Mouse (Mus musculus) forebrain, embryonic 13.5 days (tissue): ENCODE measurements around the gene Ldhc. TPM values are rescaled to one million over a fixed set of nuclear protein-coding genes. Genes with fewer than 3 reads are reported as not detected.
"Not testable (repeated sequence)": the region's sequence is repeated elsewhere in the genome, so short reads cannot be mapped to it uniquely, and the experiment has no call there.

Source experiments
- ATAC-seq: fragments of 200-750 bp; cut with Nextera tagmentation; 2 replicates; pipeline ENCODE4 v1.8.0; 2017
- H3K27ac ChIP-seq: fragments of 300-500 bp; sonication (generic); 2 replicates; pipeline ENCODE4 v1.5.1; 2015; ENCODE audit warnings: inconsistent platforms, mild to moderate bottlenecking, moderate library complexity
- H3K27me3 ChIP-seq: fragments of 300-500 bp; sonication (generic); 2 replicates; pipeline ENCODE4 v1.6.1; 2015; ENCODE audit warnings: mild to moderate bottlenecking, inconsistent platforms
- H3K36me3 ChIP-seq: fragments of 300-500 bp; sonication (generic); 2 replicates; pipeline ENCODE4 v1.6.1; 2015; ENCODE audit warnings: mild to moderate bottlenecking, inconsistent platforms; ENCODE audit not compliant: poor library complexity, severe bottlenecking
- H3K4me1 ChIP-seq: fragments of 300-500 bp; sonication (generic); 2 replicates; pipeline ENCODE4 v1.6.1; 2015; ENCODE audit warnings: inconsistent platforms
- H3K4me2 ChIP-seq: fragments of 300-500 bp; sonication (generic); 2 replicates; pipeline ENCODE4 v1.6.1; 2015; ENCODE audit warnings: inconsistent platforms, mild to moderate bottlenecking, moderate library complexity
- H3K4me3 ChIP-seq: fragments of 300-500 bp; sonication (generic); 2 replicates; pipeline ENCODE4 v1.5.1; 2015; ENCODE audit warnings: mild to moderate bottlenecking, inconsistent platforms
- H3K9ac ChIP-seq: fragments of 300-500 bp; sonication (generic); 2 replicates; pipeline ENCODE4 v1.6.1; 2015; ENCODE audit warnings: mild to moderate bottlenecking, inconsistent platforms
- H3K9me3 ChIP-seq: fragments of 300-500 bp; sonication (generic); replicated peaks from 2 replicates; pipeline ENCODE4 v1.6.1; 2016; ENCODE audit warnings: inconsistent platforms
- WGBS: fragments of 180-500 bp; shearing (Covaris S2); methylation state at CpG from one replicate; pipeline ENCODE4 v1.1.7; 2015; 5-methylcytosine and 5-hydroxymethylcytosine counted together
- polyA plus RNA-seq: library from polyadenylated mRNA; unstranded; fragments of >200 nt; fragmentation: Nextera tagmentation; extraction: Ambion mirVana; gene quantifications from 2 replicates; pipeline ENCODE4 v1.2.1, GENCODE M21; 2015

Ldhc gene
- polyA plus RNA-seq, 1 experiment from 2014 or later, result not detected

- H3K9ac ChIP-seq, result no peak overlapping the region
These were observed 15.8 kb downstream of the Ldhc start for GRCm38 (mm10) chr7:46876841-46877240.

DNA sequence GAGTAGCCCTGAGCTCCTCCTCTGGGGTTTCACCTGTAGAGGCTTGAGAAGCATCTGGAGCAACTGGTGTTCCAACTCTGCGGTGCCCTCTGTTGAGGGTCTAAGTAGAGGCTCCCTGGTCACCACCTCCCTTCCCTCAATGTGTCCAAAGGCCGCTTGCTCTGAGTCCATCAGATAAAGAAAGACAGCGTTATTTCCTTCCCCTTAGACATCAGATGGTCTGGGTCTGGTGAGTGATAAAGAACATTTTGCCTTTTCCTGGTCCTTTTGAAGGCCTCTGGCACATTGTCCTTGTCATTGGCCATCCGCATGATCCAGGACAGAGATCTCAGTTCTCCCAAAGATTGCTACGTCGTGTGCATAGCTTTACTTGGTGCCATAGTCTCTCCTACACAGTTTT, 16.3 kb downstream of the Ldhc start:
- no peaks in the 10 kb centered on the region for H3K9me3 ChIP-seq
- no peak overlapping the region for H3K4me3 ChIP-seq
- no peaks in the 10 kb centered on the region for H3K27me3 ChIP-seq
- 89% methylated on average over 6 of the region's 6 CpGs for WGBS
- no peak overlapping the region for H3K27ac ChIP-seq
- H3K4me1 ChIP-seq, result no peaks in the 10 kb centered on the region
- H3K4me2 ChIP-seq, result no peak overlapping the region
- ATAC-seq, result no peak
- no peak overlapping the region for H3K9ac ChIP-seq
- H3K36me3 ChIP-seq, result no peaks in the 10 kb centered on the region

More at GRCm38 (mm10) chr7:46876841-46877240, 15.8 kb downstream of the Ldhc start:
- no peak overlapping the region for H3K27ac ChIP-seq
- H3K27me3 ChIP-seq, result no peaks in the 10 kb centered on the region
- no peaks in the 10 kb centered on the region for H3K4me1 ChIP-seq
- no peaks in the 10 kb centered on the region for H3K9me3 ChIP-seq
- H3K36me3 ChIP-seq, result no peaks in the 10 kb centered on the region
- ATAC-seq, result no peak
- H3K4me3 ChIP-seq, result no peak overlapping the region
- 72% methylated on average over 4 of the region's 4 CpGs for WGBS
- no peak overlapping the region for H3K4me2 ChIP-seq

DNA sequence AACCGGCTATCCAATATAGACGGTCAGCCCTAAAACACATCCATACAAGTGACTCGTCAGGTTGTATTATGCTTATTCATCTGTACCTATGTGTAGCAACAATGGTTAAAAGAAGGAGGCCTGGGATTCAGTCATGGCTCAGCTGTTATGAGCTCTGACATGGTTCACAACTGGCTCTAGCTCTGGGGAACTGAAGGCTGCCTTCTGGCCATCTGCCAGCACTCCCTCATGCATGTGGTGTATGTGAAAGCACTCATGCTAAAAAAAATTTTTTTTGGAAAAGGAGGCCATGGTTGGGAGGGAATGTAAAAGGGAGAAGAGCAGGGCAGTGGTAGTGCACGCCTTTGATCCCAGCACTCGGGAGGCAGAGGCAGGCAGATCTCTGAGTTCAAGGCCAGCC, 18.8 kb downstream of the Ldhc start:
- ATAC-seq, result no peak
- Histone ChIP-seq H3K27ac (no peak overlapping the region), H3K4me3 (no peak overlapping the region), H3K9me3 (no peaks in the 10 kb centered on the region), H3K9ac (no peak overlapping the region), H3K27me3 (no peaks in the 10 kb centered on the region), H3K4me1 (no peaks in the 10 kb centered on the region), H3K4me2 (no peak overlapping the region), H3K36me3 (peaks cover 15% of the 10 kb centered on the region)
- WGBS, result 98% methylated on average over 5 of the region's 5 CpGs

GRCm38 (mm10) chr7:46880992-46881391, 20.0 kb downstream of the Ldhc start:
- ATAC-seq, result no peak
- 83% methylated on average over 2 of the region's 2 CpGs for WGBS
- no peaks in the 10 kb centered on the region for H3K9me3 ChIP-seq
- no peak overlapping the region for H3K27ac ChIP-seq
- H3K4me3 ChIP-seq, result no peak overlapping the region
- no peaks in the 10 kb centered on the region for H3K4me1 ChIP-seq
- H3K4me2 ChIP-seq, result no peak overlapping the region
- no peak overlapping the region for H3K9ac ChIP-seq
- peaks cover 26% of the 10 kb centered on the region for H3K36me3 ChIP-seq
- no peaks in the 10 kb centered on the region for H3K27me3 ChIP-seq

DNA sequence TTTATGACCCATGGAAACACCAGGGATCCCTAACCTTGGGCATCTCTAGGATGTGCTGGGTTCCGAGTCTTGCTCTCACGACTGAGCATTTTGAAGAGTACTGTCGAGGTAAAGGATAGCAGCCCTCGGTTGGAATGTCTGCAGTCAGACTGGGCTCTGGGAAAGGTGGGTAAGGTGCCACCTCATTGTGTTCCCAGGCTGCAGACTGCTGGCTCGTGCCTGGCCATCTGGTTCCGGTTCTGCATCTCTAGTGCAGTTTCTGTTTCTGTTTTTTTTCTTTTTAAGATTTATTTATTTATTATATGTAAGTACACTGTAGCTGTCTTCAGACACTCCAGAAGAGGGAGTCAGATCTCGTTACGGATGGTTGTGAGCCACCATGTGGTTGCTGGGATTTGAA, 20.9 kb downstream of the Ldhc start:
- not testable (repeated sequence) for H3K4me1 ChIP-seq, H3K9ac ChIP-seq, H3K27me3 ChIP-seq, ATAC-seq, H3K9me3 ChIP-seq, H3K4me3 ChIP-seq, H3K27ac ChIP-seq, H3K4me2 ChIP-seq
- WGBS, result 87% methylated on average over 8 of the region's 8 CpGs
- peaks cover 36% of the 10 kb centered on the region for H3K36me3 ChIP-seq

GRCm38 (mm10) chr7:46883304-46883703, 22.3 kb downstream of the Ldhc start:
- H3K4me1 ChIP-seq, result no peaks in the 10 kb centered on the region
- no peak overlapping the region for H3K27ac ChIP-seq
- no peaks in the 10 kb centered on the region for H3K27me3 ChIP-seq
- no peaks in the 10 kb centered on the region for H3K9me3 ChIP-seq
- H3K4me2 ChIP-seq, result no peak overlapping the region
- no peak for ATAC-seq
- no peak overlapping the region for H3K9ac ChIP-seq
- WGBS, result 85% methylated on average over 3 of the region's 3 CpGs
- H3K4me3 ChIP-seq, result no peak overlapping the region
- H3K36me3 ChIP-seq, result peaks cover 49% of the 10 kb centered on the region

DNA sequence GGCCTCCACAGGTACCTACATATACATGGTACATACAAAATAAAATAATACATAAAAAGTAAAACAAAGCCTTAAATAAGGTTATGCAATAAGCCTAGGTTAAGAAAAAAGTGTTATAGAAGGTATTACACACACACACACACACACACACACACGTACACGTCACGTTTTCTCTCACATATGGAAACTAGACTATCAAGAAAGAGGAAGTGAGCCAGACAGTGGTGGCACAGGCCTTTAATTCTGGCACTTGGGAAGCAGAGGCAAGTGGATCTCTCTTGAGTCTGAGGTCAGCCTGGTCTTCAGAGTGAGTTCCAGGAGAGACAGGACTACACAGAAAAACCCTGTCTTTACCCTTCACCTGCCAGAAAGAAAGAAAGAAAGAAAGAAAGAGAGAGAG, 34.5 kb downstream of the Ldhc start:
- Histone ChIP-seq H3K36me3 (peaks cover 92% of the 10 kb centered on the region), H3K4me1 (no peaks in the 10 kb centered on the region), H3K27ac (no peak overlapping the region), H3K9me3 (no peaks in the 10 kb centered on the region), H3K9ac (no peak overlapping the region), H3K4me3 (no peak overlapping the region), H3K27me3 (no peaks in the 10 kb centered on the region), H3K4me2 (no peak overlapping the region)
- 94% methylated on average over 3 of the region's 3 CpGs for WGBS
- ATAC-seq, result no peak

DNA sequence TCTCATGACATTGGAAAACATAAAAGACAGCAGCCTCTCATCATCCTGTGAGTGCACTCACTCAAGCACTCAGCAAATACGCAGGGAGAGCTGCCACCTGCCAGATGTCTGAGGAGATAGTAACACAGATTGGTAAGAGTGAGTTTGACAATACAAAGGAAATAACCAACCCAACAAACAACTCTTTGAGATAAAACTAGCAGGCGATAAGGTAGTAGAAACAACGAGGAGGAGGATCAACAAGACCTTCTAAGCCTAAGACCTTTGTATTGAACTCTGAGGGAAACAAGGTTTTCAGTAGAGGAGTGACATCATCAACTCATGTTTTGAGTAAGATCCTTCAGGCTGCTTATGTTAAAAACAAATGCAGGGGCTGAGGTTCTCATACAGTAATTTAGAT, 38.3 kb downstream of the Ldhc start:
- H3K27ac ChIP-seq, result no peak overlapping the region
- no peaks in the 10 kb centered on the region for H3K9me3 ChIP-seq
- no peak overlapping the region for H3K4me3 ChIP-seq
- H3K27me3 ChIP-seq, result no peaks in the 10 kb centered on the region
- H3K4me1 ChIP-seq, result no peaks in the 10 kb centered on the region
- H3K9ac ChIP-seq, result no peak overlapping the region
- WGBS, result 91% methylated on average over 3 of the region's 3 CpGs
- H3K36me3 ChIP-seq, result peaks cover 90% of the 10 kb centered on the region
- no peak for ATAC-seq
- H3K4me2 ChIP-seq, result no peak overlapping the region

- H3K4me3 ChIP-seq, result no peak overlapping the region
- H3K4me1 ChIP-seq, result peaks cover 4% of the 10 kb centered on the region; the same call in 1 of the 2 replicates
- no peaks in the 10 kb centered on the region for H3K27me3 ChIP-seq
- H3K27ac ChIP-seq, result no peak overlapping the region
- ATAC-seq, result no peak
- H3K4me2 ChIP-seq, result no peak overlapping the region
- no peak overlapping the region for H3K9ac ChIP-seq
- peaks cover 75% of the 10 kb centered on the region for H3K36me3 ChIP-seq
- WGBS, result 93% methylated on average over 3 of the region's 3 CpGs
- no peaks in the 10 kb centered on the region for H3K9me3 ChIP-seq
These were observed 50.2 kb downstream of the Ldhc start for GRCm38 (mm10) chr7:46911250-46911649.

- no peak overlapping the region for H3K4me3 ChIP-seq
- no peak for ATAC-seq
- no peaks in the 10 kb centered on the region for H3K27me3 ChIP-seq
- H3K4me1 ChIP-seq, result peaks cover 36% of the 10 kb centered on the region
- H3K9ac ChIP-seq, result no peak overlapping the region
- H3K27ac ChIP-seq, result no peak overlapping the region
- H3K9me3 ChIP-seq, result no peaks in the 10 kb centered on the region
- no peak overlapping the region for H3K4me2 ChIP-seq
- peaks cover 33% of the 10 kb centered on the region for H3K36me3 ChIP-seq
- WGBS, result 93% methylated on average over 3 of the region's 3 CpGs
These were observed 55.4 kb downstream of the Ldhc start for GRCm38 (mm10) chr7:46916376-46916775.

GRCm38 (mm10) chr7:46918678-46919371, 57.8 kb downstream of the Ldhc start:
- Histone ChIP-seq H3K4me1 (peaks cover 36% of the 10 kb centered on the region), H3K4me2 (peak overlapping the region; percentile 75), H3K9ac (peak overlapping the region; percentile 98), H3K27ac (0 out of 2 replicates have a peak overlapping the region, but pooled peaks have one; percentile 96), H3K27me3 (no peaks in the 10 kb centered on the region), H3K9me3 (no peaks in the 10 kb centered on the region), H3K36me3 (peaks cover 19% of the 10 kb centered on the region), H3K4me3 (peak overlapping the region; percentile 92)
- ATAC-seq, result no peak
- WGBS, result 18% methylated on average over 13 of the region's 13 CpGs

DNA sequence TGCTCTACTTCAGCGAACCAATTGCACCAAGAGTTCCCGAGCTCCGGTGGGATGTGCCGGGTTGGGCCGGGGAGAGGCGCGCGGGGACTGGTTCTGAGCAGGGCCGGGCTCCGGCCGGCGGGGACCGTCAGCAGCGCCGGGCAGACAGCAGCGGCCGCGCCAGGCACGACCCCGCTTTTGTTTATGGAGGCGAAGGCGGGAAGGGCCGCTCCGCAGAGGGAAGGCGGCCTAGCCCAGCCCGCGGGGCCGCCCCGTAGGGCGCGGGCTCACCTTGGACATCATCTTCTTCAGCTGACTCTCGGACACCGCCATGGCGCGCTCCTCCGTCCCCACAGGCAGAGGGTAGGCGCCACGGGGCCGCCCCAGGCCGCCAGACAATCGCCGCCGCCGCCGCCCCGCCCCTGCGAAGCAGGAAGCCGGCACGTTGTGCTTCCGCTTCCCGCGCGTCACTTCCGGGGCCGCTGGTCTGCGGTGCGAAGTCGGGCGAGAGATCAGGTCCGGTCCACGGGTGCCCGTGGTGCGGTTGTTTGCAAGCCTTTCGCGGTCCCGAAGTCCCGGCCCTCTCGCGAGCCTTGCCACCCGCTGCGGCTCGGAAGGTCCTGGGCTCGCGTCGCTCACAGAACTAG, 58.7 kb downstream of the Ldhc start, which contains the start of gene Tsg101:
Tsg101 (minus strand) TSS at position 419 of the 626 bp plus-strand sequence.
- Histone ChIP-seq H3K36me3 (peaks cover 19% of the 10 kb centered on the region), H3K27ac (peak within 1 kb of the TSS; percentile 96), H3K4me2 (peak within 1 kb of the TSS; percentile 75), H3K9ac (peak within 1 kb of the TSS; percentile 98), H3K4me3 (peak within 1 kb of the TSS; percentile 92), H3K9me3 (no peaks in the 10 kb centered on the region), H3K27me3 (no peaks in the 10 kb centered on the region), H3K4me1 (peaks cover 36% of the 10 kb centered on the region)
- peak; percentile 95 for ATAC-seq
- WGBS, result under 1% methylated on average over 73 of the region's 75 CpGs
